Mouse (Mus musculus) frontal cortex, postnatal 14 days (tissue): ENCODE measurements at regions not wholly inside any gene's neighbourhood (a gene's known extent, or its start where the extent isn't known, plus 50 kb on each side); places are given as distances from the start of the nearest gene placed in this dataset.

ENCODE experiments used
- DNase-seq, 2 experiments: peaks; one replicate each; pipeline ENCODE4 v3.0.0; 2022; ENCODE audit warnings: low spot score in 2 of 2

GRCm38 (mm10) chr13:43913476-43913875 lies 128.9 kb downstream of the Cd83 start:
- DNase-seq: no peak

GRCm38 (mm10) chr13:43919781-43920420 lies 135.3 kb downstream of the Cd83 start:
- DNase-seq: no peak

DNA sequence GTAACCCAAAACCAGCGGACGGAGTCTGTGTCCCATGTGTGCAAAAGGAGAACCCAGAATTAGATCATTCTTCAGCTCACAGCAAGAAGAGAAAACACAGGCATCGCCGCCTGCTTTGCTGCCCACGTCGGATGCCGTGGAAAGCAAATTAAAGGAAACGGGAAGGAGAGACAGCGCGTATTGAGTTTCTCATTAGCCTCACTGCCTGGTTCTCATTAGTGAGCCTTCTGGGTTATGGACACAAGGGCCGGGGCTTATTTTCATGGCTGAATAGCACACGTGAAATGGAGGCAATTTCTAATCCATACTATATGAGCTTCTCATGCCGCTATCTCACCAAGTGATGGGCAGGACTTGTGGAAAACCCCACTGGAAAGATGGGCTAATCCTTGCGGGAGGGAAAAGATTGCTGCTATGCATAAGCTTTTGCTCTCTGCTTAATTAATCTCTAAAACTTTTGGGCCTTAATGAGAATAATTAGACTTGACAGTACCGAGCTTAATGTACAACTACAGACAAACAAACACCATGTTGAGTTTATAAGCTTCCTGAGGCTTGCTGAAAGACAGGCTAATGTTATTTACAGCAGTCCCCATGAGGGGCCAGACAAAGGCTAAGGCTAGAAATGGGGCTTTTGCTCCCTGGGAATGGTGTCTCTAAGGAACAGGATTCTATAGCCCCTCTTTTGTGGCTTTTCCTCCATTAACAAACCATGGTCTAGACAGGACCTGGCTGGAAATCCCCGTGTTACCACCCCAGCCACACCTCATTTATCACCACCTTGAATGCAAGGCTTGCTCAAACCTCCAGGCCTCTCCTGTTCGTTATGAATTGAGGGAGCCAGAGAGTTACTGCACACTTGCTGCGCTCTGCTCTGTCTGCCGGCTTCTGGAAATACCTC lies 145.8 kb downstream of the Cd83 start:
- no peak for DNase-seq

DNA sequence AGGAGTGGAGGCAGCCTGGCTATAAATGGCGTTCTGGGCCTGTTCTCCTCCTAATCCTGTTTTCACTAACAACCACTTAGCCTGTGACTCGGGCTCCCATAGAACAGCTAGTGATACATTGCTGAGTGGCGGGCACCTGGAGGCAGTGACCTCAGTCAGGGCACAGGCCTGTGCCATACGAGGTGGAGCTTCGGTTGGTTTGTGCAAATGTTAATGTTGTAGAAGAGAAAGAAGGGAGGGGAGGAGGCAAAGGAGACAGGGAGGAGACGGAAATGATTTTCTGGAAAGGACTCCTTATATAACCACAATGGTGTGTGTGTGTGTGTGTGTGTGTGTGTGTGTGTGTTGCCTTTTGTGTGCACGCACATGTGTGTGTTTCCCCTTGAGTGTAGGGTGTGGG lies 148.4 kb downstream of the Cd83 start:
- no peak for DNase-seq

DNA sequence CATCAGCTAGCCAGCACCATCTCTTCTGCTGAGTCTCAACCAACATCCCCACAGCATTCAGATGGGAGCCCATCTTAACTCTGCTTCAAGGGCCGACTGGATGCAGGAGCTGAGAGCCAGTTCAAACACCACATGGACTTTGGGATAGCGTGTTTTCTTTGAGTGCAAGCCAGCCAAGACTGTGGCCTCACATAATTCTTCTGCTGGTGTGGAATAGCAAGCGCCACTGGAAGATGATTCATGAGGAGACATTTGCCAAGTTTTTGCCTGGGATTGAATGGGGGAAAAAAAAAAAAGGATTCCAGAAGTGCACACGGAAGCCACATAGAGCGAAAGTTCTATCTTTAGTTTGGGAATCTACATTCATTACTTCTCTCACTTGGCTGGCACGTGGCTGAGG lies 150.7 kb downstream of the Cd83 start:
- no peak for DNase-seq

GRCm38 (mm10) chr13:43936504-43936903 lies 151.9 kb downstream of the Cd83 start:
- DNase-seq: no peak

DNA sequence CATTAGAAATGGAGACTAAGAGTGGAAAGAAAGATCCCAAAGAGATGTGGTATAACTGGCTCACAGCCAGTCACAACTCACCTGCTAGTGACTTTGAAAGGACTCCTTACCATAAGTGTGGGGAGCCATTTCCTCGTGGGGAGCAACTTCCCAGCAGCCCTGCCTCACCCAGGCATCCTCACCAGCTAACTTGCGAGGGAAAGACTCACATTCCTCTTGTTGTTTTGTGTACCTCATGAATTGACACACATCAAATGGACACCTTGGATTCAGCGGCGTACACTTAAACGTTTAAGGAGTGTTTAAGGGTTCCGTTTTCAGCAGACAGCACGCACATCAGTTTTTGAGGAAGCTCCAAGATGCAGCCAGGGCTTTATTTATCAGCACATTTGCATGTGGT lies 154.0 kb downstream of the Cd83 start:
- no peak for DNase-seq

DNA sequence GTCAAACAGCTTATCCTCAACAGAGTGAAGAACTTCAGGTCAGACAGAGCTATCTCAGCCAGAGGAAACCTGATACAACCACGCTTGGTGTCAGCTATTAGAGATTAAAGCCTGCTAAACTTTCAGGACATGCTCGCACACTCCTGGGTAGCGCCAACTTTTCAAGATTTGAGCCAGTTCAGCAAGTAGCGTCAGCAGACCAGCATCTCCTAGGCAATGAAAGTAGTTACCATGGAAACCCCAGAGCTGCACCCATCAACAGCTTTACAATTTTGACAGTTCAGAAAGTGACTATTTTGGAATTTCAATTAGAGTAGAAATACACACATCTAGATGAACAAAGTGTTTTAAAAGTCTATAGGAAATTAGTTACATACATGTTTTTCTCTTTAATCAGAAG lies 154.8 kb downstream of the Cd83 start:
- DNase-seq: no peak

DNA sequence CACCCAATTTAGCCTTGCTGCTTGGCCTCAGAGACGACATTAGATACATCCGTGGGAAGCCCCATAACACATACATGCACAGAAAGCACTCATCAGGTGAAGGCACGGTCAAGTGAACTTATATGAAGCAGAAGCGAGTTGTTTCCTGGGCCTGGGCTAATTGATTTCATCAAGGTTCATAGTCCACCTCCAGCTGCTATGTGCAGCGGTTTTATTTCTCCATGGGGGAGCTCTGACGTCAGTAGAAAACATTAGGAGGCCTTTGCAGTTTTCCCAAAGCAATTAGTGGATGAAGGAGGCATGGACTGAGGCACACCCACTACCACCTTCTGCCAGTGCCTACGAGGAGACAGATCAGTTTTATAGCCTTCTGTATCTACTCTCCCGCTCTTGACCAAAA lies 157.2 kb downstream of the Cd83 start:
- no peak for DNase-seq

- no peak for DNase-seq
These were observed 164.0 kb downstream of the Cd83 start for GRCm38 (mm10) chr13:43948606-43949005.

DNA sequence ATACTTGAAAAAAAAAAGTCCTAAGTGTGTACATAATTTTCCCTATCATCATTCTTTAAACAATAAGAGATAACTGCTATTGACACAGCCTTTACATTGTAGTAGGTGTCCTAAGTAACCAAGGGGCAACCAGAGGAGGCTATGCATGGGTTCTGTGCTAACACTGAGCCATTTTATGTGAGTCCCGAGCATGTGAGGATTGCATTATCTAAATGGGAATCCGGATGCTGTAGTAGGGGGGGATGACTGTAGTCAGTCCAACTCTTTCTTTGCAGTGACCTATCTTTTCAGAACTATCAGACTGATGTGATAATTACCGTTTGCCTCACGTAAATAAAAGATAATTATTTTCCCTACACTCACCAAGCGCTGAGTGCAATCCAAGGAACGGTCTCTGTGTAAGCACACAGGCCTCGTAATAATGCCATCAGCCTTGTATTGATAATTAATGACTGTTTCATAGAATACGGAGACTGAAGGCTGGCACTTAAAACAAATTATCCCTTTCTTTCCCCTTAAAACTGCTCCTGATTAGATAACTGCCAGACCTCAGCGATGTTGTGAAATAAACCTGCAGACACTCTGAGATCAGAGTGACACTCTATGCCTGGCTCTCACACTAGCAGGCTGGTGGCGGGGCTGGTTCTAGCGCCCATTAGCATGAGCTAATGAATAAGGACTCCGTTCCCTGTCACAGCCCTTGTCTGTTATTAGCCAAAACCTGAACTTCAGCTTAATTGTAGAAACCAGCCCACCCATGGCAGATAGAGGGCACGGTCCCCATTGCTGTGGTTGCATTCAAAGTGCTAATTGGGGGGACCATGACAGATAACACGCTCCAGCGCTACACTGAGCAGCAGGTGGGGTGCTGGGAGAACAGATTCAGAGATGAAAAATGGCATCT lies 165.4 kb downstream of the Cd83 start:
- no peak for DNase-seq

GRCm38 (mm10) chr13:43952491-43952890 lies 167.9 kb downstream of the Cd83 start:
- no peak for DNase-seq

DNA sequence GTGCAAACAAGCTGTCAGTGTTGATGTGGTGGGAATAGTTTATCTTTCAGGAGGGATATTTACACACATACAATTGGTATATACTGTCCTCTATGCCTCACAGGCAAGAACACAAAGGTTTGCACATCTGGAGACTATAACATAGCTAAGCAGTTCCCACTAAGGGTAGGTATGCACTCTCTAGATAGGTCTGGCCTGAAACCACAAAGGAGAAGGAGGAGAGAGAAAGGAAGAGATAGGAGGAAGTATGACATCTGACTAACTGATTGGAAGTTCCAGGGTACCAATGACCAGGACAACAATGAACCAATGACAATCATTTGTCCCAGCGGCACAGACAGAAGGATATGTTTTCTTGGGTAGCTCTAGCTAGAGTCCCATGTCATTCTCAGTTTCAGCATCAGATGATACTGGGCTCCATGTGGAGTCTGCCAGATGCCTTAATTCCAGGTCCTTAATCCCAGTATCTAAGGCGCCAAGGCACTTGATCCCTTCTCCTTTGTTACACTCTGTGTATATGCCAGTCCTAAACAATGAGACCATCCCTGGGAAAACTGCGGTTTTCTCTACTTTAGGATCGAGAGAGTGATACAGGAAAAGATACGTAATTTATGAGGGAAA lies 168.5 kb downstream of the Cd83 start:
- DNase-seq: no peak

DNA sequence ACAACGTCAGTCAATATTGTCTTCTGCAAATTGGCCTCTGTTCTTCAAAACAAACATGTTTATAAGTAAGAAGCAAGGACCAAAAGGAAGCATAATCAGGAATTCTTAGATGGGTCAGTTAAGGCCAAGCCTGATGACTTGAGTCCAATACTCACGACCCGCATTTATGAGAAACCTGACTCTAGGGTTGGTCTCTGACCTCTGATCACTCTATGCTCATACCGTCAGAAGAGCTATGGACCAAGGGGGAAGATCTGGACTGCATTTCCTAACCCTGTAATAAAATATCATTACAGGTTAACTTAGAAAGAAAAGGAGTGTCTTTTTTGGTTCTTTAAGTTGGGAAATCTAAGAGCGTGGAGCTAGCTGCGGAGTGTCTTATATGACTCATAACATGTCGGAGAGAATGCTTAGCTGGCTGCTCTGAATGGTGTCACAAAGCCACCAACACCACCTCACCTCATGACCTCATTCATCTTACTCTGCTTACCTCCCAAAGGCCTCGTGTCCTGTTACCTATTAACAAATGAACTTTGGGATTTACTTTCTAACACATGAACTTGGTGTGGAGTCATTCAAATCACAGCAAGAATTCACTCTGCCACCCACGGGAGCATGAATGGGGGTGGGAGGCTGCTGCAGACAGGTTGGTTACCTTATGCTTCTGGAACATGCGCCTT lies 170.3 kb downstream of the Cd83 start:
- DNase-seq: no peak

GRCm38 (mm10) chr13:43957046-43957445 lies 172.5 kb downstream of the Cd83 start:
- no peak for DNase-seq

- no peak for DNase-seq
These were observed 174.6 kb downstream of the Cd83 start for GRCm38 (mm10) chr13:43959121-43959572.

- DNase-seq: no peak
These were observed 176.6 kb downstream of the Cd83 start for GRCm38 (mm10) chr13:43961047-43961690.

- no peak for DNase-seq
These were observed 177.4 kb downstream of the Cd83 start for GRCm38 (mm10) chr13:43961987-43962386.

- no peak for DNase-seq
These were observed 178.7 kb downstream of the Cd83 start for GRCm38 (mm10) chr13:43963321-43963720.

GRCm38 (mm10) chr13:43965256-43965905 lies 180.8 kb downstream of the Cd83 start:
- DNase-seq: no peak
